Mouse (Mus musculus): Measurements from ENCODE around the gene Txn2.

Gene Txn2

DNA sequence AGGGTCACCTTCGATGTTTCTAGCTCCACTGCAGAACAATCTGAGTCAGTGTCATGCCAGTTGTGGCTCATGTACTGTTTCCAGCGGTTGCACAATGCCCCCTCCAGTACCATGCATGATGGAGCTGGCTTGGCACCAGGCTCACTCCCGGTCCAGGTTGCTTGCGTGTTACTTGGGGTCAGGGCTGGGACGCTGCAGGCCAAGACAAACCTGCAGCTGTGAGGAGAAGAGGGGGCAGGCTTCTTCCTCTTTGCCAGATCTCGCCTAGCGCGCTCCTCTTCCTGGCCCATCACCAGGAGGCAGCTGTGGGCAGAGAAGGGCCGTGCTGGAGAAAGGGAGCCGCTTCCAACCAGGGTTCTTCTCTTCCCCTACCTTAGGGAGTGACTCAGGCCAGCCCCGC is 5.5 kb upstream of the Txn2 start:
- DNase-seq (ENCODE audit: low spot score in 2 of 2): no peak

DNA sequence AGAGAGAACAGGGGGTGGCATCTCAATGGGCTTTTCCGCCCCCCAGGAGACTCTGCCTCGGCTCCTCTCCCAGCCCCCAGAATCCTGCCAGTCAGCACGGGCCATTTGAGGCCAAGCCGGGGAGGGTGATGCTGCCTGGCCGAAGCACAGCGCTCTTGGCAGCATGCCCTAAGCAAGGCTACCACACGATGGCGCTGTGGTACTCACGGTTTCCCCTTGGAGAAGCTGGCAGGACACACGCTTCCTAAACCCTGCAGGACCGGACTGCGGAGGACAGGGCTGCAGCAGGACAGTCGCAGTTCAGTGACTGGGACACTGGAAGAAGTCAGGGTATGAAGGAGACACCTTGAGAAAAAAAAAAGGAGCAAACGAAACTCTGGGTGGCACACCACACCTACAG is 5.0 kb upstream of the Txn2 start:
- peak; percentile 98 to 100 for DNase-seq (ENCODE audit: low spot score in 2 of 2)

DNA sequence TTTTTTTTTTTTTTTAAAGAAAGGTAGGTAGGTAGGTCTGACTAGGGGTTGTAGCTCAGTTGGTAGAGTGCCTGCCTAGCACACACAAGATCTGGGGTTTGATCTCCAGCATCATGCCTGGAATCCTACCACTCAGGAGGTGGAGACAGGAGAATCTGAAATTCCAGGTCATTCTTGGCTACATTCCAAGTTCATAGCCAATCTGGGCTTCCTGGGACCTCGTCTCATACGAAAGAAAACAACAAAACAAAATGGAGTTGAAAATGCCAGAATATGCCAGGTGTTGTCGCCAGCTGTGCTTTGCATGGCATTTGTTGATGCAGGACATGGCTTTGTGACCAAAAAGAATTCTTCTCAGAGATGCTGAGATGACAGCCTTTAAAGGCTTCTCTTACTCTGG is 4.4 kb upstream of the Txn2 start:
- DNase-seq (ENCODE audit: low spot score in 2 of 2): no peak

DNA sequence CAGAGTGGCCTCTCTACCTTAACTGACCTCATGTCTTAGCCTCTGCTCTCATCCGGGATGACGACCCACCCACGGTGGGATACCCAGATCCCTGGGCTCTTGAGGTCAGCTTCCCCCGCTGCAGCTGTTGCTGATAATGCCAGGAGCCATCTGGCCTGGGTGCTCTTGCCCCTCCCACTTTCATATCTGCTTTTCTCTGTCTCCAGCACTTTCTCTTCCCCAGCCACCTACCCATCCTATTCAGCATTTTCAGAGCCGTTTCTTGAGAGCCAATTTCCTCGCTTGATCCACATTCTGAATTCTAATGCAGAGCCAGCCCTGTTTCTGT is 2.8 kb upstream of the Txn2 start:
- DNase-seq (ENCODE audit: low spot score in 2 of 2): peak; percentile 72 to 78

DNA sequence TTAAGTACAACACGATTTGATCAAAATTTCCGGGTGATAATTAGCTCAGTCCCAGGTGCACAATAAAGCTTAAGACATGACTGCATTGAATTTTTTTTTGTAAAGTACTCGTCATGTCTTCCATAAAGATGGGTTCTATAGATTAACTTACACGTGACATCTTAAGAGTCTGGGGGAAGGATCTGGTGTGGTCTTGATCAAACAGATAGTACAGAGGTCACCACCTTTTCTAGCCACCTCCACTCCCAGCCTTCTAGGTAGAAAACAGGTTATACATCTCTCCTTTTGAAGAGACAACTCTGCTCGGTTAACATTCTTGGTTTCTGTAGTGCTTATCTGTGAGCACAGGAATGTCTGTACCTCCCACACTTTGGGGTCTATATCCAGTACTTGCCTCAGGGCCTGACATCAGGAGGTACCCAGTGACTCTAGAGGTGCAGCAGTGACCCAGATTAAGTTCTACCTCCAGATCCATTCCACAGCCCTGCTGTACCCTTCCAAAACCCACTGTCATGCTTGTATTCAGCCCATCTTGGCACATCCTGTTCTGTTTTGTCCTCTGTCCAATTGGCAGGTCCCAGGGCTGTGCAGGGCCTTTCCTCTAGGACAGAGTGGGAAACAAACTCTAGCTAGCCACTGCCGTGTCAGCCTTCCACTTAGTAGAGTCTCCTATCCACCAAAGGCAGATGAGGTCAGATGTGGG is 2.3 kb upstream of the Txn2 start:
- DNase-seq (ENCODE audit: low spot score in 2 of 2): no peak

DNA sequence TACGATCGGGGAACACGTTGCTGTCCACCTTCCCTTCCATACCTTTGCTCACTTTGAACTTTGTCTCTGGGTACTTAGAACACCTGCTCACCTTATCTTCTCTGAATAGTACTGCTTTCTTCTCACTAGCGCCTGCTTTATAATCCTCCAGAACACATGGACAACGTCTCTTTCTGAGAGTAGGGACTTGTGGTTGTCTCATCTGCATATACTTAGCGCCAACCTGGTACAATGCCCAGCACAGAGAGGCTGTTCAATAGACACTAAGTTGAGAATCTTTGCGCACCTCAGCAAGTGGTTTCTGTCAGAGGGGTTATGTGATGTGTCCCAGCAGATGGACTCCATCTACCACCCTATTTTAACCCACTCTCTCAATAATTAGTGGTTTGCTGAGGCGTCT is 998 bp upstream of the Txn2 start:
- peak; percentile 26 to 34 for DNase-seq (ENCODE audit: low spot score in 2 of 2)

DNA sequence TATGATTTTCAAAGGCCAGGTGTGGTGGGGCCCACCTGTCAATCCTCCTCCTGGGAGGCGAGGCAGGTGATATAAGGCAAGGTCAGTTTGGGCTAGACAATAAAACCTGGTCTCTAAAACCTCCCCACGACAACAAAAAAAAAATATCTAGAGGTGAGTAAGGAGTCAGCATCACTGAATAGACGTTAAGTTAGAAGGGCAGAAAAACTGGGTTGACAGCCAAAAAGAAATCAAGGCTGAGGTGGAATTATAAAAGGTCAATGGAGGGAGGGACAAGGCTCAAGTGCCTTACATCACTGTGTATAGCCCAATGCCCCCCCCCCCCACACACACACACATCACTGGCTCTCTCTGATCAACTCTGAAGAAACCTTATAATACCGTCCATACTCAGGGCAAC is 715 bp downstream of the Txn2 start:
- no peak for DNase-seq (ENCODE audit: low spot score in 2 of 2)

DNA sequence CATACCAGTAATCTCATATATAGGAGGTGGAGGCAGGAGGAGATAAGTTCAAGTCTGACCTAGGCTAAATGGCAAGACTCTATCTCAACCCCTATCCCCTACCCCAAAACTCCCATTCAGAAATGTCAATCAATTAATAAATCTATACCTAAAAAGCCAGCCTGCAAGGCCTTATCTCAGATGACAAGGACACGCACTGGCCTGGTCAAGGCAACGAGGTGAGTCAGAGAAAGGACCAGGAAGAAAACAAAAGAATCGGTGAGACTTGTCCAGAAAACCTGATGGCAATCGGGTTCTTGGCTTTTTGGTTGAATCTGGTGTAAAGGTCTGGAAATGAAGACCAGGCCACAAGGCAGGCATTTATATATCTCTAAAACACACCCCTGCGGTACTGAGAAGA is 1.9 kb downstream of the Txn2 start:
- DNase-seq (ENCODE audit: low spot score in 2 of 2): no peak

DNA sequence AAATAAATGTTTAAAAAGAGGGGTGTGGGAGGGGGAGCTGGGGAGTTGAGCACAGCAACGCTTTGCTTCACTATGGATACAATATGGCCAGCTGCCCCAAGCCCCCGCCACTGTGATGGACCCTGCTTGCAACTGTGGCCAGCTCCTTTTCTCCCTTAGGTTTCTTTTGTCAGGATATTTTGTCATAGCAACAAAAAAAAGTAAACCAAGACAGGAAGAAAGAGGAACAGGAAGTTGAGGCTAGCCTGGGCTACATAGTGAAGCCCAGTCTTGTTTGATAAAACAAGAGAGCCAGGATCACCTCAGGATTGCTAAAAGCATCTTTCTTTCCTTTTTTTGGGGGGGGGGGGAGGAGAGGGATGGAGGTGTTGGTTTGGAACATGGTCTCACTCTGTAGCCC is 3.6 kb downstream of the Txn2 start:
- DNase-seq (ENCODE audit: low spot score in 2 of 2): no peak

DNA sequence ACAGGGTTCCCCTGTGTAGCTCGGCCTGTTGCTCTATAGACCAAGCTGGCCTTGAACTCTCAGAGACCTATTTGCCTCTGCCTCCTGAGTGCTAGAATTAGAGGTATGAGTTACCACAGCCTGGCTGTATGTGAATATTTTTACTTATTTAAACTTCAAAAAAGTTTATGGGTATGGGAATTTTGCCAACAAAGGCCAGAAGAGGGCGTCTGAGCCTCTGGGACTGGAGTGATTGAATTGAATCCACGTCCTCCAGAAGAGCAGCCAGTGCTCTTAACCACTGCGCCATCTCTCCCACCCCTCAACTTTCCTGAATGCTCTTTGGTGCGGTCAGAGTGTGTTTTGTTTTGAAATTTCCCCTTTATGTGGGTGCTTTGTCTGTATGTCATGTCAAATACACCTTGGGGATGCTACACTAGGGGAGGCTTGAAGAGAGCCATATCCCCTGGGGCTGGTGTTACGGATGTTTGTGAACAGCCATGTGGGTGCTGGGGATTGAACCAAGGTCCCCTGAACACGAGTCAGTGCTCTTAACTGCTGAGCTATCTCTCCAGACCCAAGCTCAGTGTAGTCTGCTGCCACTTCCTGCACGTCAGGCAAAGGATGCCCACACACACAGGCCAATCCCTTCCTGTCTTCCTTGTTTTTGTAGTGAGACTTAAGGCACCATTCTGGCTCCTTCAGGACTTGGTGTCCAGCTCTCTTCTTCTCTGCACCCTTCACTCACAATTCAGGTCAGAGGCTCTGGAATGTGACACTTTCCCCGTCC is 5.4 kb downstream of the Txn2 start:
- DNase-seq (ENCODE audit: low spot score in 2 of 2): peak in 1 of 2 experiments; percentile 29

DNA sequence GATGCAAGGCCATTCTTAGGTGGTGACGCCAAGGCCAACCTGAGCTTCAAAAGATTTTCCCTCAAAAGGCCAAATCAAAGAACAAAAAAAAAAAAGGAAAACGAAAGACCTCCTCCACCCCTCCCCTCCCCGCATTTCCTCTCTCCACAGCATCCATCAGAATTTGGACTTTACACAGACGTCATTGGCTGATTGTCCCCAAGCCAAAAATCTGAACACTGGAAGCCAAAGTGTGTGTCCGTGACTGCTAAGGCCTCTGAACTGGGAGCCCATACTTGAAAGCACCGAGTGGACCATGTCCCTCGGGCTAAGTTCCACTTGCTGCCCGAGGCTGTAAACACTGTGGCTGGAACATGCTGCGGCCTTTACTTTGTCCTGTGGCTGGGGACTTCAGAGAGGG is 6.1 kb downstream of the Txn2 start:
- DNase-seq (ENCODE audit: low spot score in 2 of 2): no peak

DNA sequence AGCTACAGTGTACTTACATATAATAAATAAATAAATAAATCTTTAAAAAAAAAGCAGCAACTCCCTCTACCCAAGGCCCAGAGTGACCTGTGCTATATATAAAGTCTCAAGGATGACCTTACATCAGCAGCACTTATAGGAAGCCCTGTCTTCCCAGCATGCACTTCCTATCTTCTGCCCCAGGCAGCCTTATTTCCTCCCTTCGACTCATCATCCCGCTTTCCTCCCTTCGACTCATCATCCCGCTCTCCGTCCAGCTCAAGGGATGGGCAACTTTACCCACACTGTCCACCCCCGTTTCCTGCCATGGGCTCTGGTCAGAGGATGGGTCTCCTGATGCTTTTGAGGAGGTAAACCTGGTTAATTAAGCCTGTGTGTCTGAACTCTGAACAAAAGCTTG is 7.2 kb downstream of the Txn2 start:
- DNase-seq (ENCODE audit: low spot score in 2 of 2): no peak

DNA sequence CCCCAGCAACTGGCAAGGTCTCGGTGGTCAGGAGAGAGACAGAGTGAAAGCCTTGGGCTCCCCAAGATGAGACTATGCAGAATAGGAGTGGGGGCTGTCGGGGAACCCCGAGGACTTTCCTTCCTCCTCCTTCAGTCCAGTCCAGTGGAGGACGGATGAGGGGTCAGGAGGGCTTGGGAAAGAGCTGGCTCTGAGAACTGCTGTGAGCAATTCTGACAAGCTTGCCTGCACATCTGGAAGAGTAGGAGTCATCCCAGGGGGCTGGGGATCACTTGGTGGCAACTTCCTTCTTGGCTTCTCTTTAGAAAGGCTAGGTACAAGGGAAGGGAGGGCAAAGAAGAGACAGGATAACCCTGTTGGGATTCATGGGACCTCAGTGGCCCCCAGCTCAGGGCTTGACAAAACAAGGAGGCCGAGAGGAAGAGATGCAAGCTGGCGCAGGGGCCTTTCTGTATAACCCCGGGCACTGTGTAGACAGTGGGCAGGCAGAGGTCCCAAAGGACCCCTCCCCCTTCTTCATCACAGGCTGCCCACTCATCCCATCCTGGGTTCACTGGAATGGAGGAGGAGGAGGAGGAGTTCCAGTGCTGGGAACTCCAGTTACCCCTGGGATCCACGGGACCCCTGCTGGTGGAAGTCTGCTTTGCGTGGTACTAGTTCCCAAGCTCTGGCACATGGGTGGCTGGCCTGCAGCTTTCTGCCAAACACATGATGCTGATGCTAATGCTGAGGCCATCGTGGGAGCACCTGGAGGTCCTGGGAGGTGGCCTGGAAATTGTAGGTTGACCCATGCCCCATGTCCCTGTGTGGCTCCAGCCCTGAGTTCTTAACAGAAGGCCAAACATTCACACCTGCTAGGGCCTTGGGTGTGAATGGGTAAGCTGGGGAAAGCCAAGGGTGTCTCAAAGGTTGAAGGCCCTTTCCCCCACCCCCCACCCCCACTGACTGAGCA is 8.0 kb downstream of the Txn2 start:
- peak in 1 of 2 experiments; percentile 64 for DNase-seq (ENCODE audit: low spot score in 2 of 2)

DNA sequence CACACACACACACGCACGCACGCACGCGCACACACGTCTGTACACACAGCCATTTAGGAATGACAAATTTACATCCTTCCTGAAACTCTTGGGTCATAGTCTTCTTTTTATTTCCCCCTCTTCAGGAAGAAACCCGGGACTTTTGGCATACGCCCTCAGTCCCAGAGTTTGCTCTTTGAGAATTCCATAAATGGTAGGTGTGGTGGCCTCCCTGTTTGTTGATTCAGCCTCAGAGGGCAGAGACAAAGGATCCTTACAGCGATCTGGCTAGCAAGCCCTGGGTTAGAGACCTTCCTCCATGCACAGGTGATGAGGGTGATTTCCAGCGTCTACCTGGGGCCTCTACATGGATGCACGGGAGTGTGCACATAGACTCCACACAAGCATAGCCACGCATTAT is 9.4 kb downstream of the Txn2 start:
- no peak for DNase-seq (ENCODE audit: low spot score in 2 of 2)

DNA sequence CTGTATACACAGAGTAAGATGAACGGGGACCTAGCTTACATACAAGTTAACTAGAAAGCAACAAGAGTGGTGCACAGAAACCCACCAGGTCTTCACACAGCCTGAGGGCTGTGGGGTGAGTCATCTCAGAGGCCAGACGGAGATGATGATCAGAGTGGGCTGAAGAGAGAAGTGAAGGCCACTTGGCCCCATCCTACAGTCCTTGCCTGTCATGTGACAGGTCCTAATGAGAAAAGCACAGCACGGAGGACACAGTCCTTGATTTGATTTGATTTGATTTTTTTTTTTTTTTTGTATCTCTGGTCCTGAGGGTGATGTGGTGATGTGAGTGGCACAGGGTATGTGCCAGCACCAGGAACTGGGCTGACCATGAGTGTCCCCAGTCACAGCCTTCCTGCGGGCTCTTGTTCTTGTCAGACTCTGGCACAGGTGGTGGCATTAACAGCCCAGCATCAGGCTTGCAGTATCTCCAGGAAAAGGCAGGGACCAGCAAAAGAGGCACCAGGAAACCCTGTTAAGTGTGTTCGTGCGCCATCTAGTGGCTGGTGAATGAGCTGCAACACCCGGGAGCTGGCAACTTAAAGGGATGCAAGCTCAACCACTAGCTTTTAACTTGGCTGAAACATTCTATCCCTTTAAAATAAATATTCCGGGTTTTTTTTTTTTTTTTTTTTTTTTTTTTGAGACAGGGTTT is 11.8 kb downstream of the Txn2 start:
- peak; percentile 81 to 89 for DNase-seq (ENCODE audit: low spot score in 2 of 2)

DNA sequence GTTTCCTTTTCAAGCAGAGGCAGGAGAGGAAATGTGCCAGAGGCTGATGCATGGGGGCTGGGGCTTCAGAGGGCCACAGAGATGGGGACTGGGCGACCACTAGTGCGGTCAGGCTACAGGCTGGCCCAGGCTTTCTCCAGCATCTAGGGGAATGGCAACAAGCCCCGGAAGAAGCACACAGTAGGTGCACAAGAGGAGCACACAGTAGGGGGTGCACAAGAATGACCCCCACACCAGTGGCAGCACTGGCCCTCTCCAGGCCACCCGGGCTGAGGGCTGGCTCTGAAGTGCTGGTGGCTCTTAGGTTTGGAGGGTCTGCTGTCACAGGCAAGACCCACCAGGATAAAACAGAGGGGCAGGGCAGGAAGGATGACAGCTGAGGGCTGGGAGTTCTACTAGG is 13.5 kb downstream of the Txn2 start:
- no peak for DNase-seq (ENCODE audit: low spot score in 2 of 2)

DNA sequence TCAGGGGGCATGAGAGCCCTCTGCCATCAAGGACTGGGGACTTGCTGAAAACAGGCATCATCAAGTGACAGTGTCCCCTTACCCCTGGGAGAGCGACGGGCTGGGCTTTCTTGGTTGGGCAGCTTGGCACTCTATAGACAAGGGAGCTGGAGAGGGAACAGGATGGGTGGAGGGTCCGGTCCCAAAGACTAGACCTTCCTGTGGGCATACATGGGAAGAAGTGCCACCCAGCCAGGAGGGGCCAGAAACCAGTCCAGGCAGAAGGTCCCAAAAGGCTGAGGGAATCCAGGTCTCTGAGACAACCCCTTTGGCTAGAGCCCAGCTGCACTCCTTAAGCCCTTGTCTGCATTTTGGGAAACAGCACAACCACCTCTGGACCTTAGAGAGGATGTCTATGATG is 14.3 kb downstream of the Txn2 start:
- no peak for DNase-seq (ENCODE audit: low spot score in 2 of 2)

DNA sequence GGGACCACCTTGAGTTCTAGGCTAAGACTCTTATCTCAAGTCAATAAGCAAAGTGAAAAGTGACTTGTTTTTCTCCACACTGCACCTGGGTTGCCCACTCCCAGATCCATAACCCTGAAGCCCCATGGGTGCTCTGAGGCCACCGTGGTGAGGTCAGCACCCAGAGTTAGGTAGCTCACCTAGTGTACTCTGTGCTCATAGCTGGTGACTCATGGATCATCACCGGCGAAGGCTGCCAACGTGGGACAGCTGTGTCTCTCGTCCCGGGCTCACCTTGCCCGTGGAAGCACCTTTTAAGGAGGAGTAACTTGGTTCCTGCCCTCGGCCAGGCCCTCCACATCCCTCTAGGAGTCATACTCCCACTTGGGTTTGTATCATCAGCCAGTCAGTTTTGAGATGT is 15.8 kb downstream of the Txn2 start:
- no peak for DNase-seq (ENCODE audit: low spot score in 2 of 2)

DNA sequence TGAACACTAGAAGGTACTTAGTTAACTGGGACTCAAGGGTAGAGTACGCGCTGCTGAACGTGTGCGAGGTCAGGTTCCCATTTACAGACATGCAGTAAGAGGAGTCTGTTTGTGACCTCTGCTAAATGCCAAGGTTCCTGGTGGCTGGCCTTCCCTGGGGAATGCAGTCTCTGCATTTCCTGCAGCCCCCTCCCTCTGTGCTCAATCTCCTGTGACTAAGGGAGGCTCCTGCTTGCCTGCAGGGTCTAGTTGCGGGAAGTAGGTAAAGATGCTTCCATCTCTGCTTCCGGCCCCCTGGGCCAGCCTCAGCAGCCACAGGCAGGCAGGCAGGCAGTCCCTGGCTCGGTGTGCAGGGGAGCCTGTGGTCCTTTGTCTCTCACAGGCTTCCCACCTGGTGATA is 16.2 kb downstream of the Txn2 start:
- no peak for DNase-seq (ENCODE audit: low spot score in 2 of 2)

DNA sequence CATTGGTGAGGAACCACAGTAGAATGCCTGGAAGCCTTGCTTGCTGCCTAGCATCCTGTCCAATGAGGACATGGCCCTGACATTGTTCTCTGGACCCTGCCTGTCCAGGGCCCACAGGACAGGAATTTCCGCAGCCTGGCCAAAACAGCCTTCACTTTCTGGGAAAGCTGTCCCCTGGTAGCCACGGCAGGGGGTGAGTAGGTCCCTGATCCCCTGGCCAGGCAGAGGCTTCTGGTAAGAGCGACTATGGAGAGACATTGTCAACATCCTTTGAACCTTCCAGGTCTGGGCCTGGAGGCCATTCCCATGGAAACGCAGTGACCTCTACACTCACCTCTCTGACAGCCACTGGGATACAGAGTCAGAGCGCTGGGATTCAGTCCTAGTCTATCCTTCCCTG is 16.8 kb downstream of the Txn2 start:
- no peak for DNase-seq (ENCODE audit: low spot score in 2 of 2)

DNA sequence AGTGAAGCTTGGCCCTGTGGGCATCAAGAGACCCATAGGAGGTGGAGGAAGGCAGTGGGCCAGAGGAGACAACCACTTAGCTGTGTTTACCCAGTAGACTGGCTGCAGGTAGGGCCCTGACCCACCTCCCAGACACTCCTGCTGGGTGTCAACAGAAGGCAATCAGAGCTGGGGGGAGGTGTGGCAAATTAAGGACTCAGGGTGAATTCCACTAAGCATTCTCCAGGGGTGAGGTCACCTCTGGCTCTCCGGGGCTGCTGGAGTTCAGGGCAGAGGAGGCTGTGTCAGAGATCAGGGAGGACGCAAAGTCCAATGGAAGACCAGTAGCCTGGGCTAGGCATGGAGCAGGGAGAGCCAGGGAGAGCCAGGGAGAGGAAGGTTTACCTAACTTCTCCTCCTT is 17.7 kb downstream of the Txn2 start:
- no peak for DNase-seq (ENCODE audit: low spot score in 2 of 2)
